Mouse (Mus musculus) B cell, adult 62 days (primary cell): ENCODE measurements around the gene Kif23. TPM values are rescaled to one million over a fixed set of nuclear protein-coding genes. Genes with fewer than 3 reads are reported as not detected.

ENCODE experiments used
- total RNA-seq: library from RNA; stranded (reverse); gene quantifications from 4 replicates; pipeline ENCODE4 v1.2.4, GENCODE M21; 2023

The Kif23 gene
- 11.7 to 20.0 TPM (median 16.3 TPM) in 4 replicates for total RNA-seq

DNA sequence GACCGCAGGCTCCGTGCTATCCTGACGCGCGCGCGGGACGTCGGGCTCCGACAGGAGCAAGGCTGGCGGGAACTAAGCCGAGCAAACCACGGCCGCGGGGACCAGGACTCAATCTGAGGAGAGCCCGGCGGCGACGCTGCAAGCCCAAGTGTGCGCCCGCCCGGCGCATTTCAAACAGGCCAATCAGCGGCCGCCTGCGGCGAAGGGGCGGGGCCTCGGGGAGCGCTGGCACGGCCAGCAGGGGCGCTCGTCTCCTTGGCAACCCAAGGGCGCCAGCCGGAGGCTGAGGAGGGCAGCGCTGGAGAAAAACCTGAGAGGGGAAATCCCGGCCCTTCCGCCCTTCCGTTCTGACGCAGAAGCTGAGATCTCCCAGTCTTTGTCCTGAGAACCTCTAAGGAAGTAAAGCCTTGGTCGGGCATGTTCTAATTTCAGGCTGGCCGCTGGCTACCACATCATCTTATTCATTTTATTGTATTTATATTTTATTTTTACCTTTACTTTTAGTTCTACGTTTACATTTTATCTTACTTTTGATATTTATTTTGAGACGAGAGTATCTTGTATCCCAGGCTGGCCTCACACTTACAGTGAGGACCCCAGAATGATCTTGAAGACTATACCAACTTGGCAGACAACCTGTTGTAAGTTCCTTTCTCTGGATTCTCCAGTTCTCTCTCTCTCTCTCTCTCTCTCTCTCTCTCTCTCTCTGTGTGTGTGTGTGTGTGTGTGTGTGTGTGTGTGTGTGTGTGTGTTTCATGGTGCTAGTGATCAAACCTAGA, at the start of gene Kif23:
Gene Kif23, minus strand, starts transcription at position 152 of the 779 bp plus-strand sequence.

DNA sequence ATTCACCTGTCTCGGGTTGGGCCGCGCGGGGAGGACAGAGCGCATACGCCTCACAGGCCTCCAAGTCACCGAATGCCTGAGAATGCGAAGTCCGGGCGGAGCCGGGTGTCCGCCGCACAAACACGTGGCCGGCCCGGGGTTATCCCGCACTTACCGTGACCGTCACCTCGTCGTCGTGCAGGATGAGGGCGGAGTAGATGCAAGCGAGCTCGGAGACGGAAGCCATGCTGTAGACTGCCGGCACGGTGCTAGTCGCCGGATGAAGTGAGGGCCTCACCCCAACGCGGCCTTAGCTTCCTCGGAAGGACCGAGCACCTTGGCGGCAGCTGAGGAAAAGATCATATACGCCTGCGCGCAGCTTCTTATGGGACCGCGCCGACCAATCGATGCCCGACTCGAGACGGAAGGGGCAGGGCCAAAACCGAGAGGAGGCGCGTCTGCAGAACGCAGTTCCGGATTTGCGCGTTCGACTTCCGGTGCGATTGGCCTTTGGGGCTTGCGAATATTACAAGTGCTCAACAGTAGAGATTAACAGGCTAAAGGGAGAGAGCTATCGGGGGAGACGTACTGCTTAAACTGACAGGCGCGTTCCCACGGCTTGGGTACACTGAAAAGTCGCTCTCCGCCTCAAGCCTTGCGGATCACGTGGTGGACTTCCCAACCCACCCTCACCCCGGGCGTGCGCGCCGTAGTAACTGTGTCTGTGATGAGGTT, 32.2 kb downstream of the Kif23 start, which contains the start of gene Rplp1:
Gene Rplp1, minus strand, starts transcription at position 340 of the 714 bp plus-strand sequence.

Other genes with a start within 250 kb of the Kif23 start
- 5,008 to 5,202 TPM (median 5,087 TPM) in 4 replicates for gene Rplp1, start 32.2 kb downstream of the Kif23 start, total RNA-seq
- gene Paqr5, start 80.1 kb upstream of the Kif23 start, total RNA-seq = not detected in 4 replicates
- 7.5 to 11.2 TPM (median 10.3 TPM) in 4 replicates for gene Glce, start 175.9 kb upstream of the Kif23 start, total RNA-seq